Mouse (Mus musculus) myocyte (in vitro differentiated cells): ENCODE data around the gene Opn4.
A peak's percentile ranks its signal among the peaks of the same experiment; 100 is the strongest.

Experiments used
- CEBPB ChIP-seq: IDR thresholded peaks from 2 replicates; pipeline ENCODE4 v1.6.1; 2011; ENCODE audit warnings: mild to moderate bottlenecking, moderate library complexity; ENCODE audit not compliant: poor library complexity, insufficient read depth, severe bottlenecking
- E2F4 ChIP-seq: IDR thresholded peaks from one replicate; pipeline ENCODE4 v1.6.1; 2011; ENCODE audit warnings: mild to moderate bottlenecking, control low read depth, moderate library complexity; ENCODE audit not compliant: insufficient read depth
- MAX ChIP-seq: IDR thresholded peaks from one replicate; pipeline ENCODE4 v1.6.1; 2011; ENCODE audit warnings: low read depth, mild to moderate bottlenecking, control low read depth
- MYOD1 ChIP-seq, 3 experiments: IDR thresholded peaks; one replicate each; pipeline ENCODE4 v1.6.1; 2011; ENCODE audit warnings: control low read depth in 2 of 3, low read depth in 2 of 3, mild to moderate bottlenecking in 2 of 3, moderate library complexity in 1 of 3; ENCODE audit not compliant: insufficient read length in 2 of 3, control insufficient read depth in 1 of 3
- POLR2A ChIP-seq: IDR thresholded peaks from one replicate; pipeline ENCODE4 v1.6.1; 2011; ENCODE audit warnings: low read depth, mild to moderate bottlenecking, control low read depth, moderate library complexity; ENCODE audit not compliant: insufficient read length
- POLR2AphosphoS2 ChIP-seq: IDR thresholded peaks from one replicate; pipeline ENCODE4 v1.6.1; 2011; ENCODE audit warnings: low read depth, control low read depth; ENCODE audit not compliant: insufficient read length
- REST ChIP-seq: IDR thresholded peaks from one replicate; pipeline ENCODE4 v1.6.1; 2011; ENCODE audit warnings: mild to moderate bottlenecking, control low read depth, moderate library complexity; ENCODE audit not compliant: insufficient read depth, insufficient read length
- SRF ChIP-seq: IDR thresholded peaks from one replicate; pipeline ENCODE4 v1.6.1; 2011; ENCODE audit warnings: low read depth; ENCODE audit not compliant: control insufficient read depth, insufficient read length
- TCF12 ChIP-seq: IDR thresholded peaks from one replicate; pipeline ENCODE4 v1.6.1; 2011; ENCODE audit warnings: mild to moderate bottlenecking, control low read depth; ENCODE audit not compliant: poor library complexity, insufficient read depth, severe bottlenecking
- USF1 ChIP-seq: IDR thresholded peaks from one replicate; pipeline ENCODE4 v1.6.1; 2011; ENCODE audit warnings: low read depth, mild to moderate bottlenecking, control low read depth, moderate library complexity

DNA sequence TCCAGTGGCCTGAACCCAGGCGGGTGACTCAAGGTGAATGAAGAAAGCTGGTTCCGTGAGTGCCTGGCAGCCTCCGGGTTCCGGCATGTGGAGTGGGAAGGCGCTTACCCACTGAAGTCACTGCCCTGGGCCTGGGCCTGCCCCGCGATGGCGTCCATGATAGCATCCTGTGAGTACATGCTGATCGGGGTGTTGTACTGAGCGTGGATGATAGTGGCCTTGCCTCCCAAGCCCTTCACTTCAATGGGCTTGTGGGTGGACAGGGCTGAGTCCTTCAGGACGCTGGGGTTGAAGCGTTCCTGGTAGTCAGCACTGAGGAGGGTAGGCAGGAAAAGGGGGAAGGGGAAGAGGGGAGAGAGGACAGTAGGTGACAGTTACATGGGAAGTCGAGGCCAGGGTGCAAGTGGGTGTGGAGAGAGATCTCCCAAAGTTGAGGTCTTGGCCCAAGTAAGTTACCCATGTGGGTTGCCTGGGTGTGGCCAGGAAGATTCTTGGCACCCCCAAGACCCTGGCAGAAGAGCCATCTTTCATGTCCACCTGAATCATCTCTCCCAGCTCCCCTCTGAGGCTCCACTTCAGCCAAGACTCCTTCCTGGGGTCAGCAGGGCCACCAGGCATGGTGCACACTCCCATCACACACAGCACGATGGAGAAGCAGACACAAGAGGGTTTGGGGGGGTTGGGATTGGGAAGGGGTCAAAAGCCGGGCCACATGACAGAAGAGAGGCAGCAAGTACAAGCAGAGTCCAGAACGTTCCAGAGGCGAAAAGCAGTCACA, 28.1 kb downstream of the Opn4 start:
- peak; percentile 4 for TF ChIP-seq POLR2A
- TF ChIP-seq E2F4: no peak
- no peak for TF ChIP-seq MYOD1 (IDR thresholded peaks at IDR 0.05; ENCODE audit: control insufficient read depth in 1 of 3, insufficient read length in 2 of 3, low read depth in 2 of 3)
- no peak for TF ChIP-seq USF1
- TF ChIP-seq SRF: no peak
- peak; percentile 39 for TF ChIP-seq POLR2AphosphoS2
- TF ChIP-seq MAX: no peak
- no peak for TF ChIP-seq CEBPB
- TF ChIP-seq TCF12: no peak
- TF ChIP-seq REST: no peak
